Mouse (Mus musculus): Measurements from ENCODE around the gene Ranbp3.
A peak's percentile ranks its signal among the peaks of the same experiment; 100 is the strongest.

Gene Ranbp3

GRCm38 (mm10) chr17:56673647-56674416 is 738 bp downstream of the Ranbp3 start:
- peak; percentile 36 for DNase-seq (ENCODE audit: low read depth)

GRCm38 (mm10) chr17:56681791-56682190 is 8.7 kb downstream of the Ranbp3 start:
- DNase-seq (ENCODE audit: low read depth), result no peak

- DNase-seq (ENCODE audit: low read depth), result no peak
Measured at GRCm38 (mm10) chr17:56682880-56683279, 9.8 kb downstream of the Ranbp3 start.

GRCm38 (mm10) chr17:56683546-56684140 is 10.5 kb downstream of the Ranbp3 start:
- DNase-seq (ENCODE audit: low read depth), result no peak

- DNase-seq (ENCODE audit: low read depth), result no peak
Measured at GRCm38 (mm10) chr17:56684649-56685048, 11.6 kb downstream of the Ranbp3 start.

- peak; percentile 45 for DNase-seq (ENCODE audit: low read depth)
Measured at GRCm38 (mm10) chr17:56686801-56687200, 13.7 kb downstream of the Ranbp3 start.

- DNase-seq (ENCODE audit: low read depth), result peak; percentile 70
Measured at GRCm38 (mm10) chr17:56688045-56688444, 15.0 kb downstream of the Ranbp3 start.

- DNase-seq (ENCODE audit: low read depth), result no peak
Measured at GRCm38 (mm10) chr17:56688689-56689088, 15.6 kb downstream of the Ranbp3 start.

- DNase-seq (ENCODE audit: low read depth), result no peak
Measured at GRCm38 (mm10) chr17:56693395-56693794, 20.3 kb downstream of the Ranbp3 start.

GRCm38 (mm10) chr17:56693851-56694310 is 20.8 kb downstream of the Ranbp3 start:
- peak; percentile 80 for DNase-seq (ENCODE audit: low read depth)

GRCm38 (mm10) chr17:56700451-56700850 is 27.4 kb downstream of the Ranbp3 start:
- no peak for DNase-seq (ENCODE audit: low read depth)

GRCm38 (mm10) chr17:56703038-56703437 is 29.9 kb downstream of the Ranbp3 start:
- no peak for DNase-seq (ENCODE audit: low read depth)

- no peak for DNase-seq (ENCODE audit: low read depth)
Measured at GRCm38 (mm10) chr17:56706515-56706914, 33.4 kb downstream of the Ranbp3 start.

- DNase-seq (ENCODE audit: low read depth), result no peak
Measured at GRCm38 (mm10) chr17:56708692-56709091, 35.6 kb downstream of the Ranbp3 start.

- no peak for DNase-seq (ENCODE audit: low read depth)
Measured at GRCm38 (mm10) chr17:56709708-56710107, 36.6 kb downstream of the Ranbp3 start.

- no peak for DNase-seq (ENCODE audit: low read depth)
Measured at GRCm38 (mm10) chr17:56715360-56715759, 42.3 kb downstream of the Ranbp3 start.

GRCm38 (mm10) chr17:56715914-56716654 is 43.0 kb downstream of the Ranbp3 start:
- no peak for DNase-seq (ENCODE audit: low read depth)

- DNase-seq (ENCODE audit: low read depth), result peak; percentile 96
Measured at GRCm38 (mm10) chr17:56716655-56717362, 43.7 kb downstream of the Ranbp3 start.

GRCm38 (mm10) chr17:56717363-56718058 is 44.4 kb downstream of the Ranbp3 start, which contains the start of the genes Ndufa11 and Vmac:
Ndufa11 (plus strand) TSS chr17:56717767.
Vmac (minus strand) TSS chr17:56718022.
- DNase-seq (ENCODE audit: low read depth), result peak; percentile 98

- DNase-seq (ENCODE audit: low read depth), result no peak
Measured at GRCm38 (mm10) chr17:56722441-56722840, 49.3 kb downstream of the Ranbp3 start.

- DNase-seq (ENCODE audit: low read depth), result no peak
Measured at GRCm38 (mm10) chr17:56723419-56724161, 50.5 kb downstream of the Ranbp3 start.
